Mouse (Mus musculus) heart, embryonic 16.5 days (tissue): ENCODE data around the gene Med24. TPM values are rescaled to one million over a fixed set of nuclear protein-coding genes. Genes with fewer than 3 reads are reported as not detected.

Experiments
- ATAC-seq: fragments of 200-750 bp; cut with Nextera tagmentation; replicated peaks from 2 replicates; pipeline ENCODE4 v1.8.0; 2017; ENCODE audit warnings: moderate number of reproducible peaks; ENCODE audit not compliant: insufficient read depth, low FRiP score; ENCODE audit errors: extremely low read depth
- H3K27ac ChIP-seq: fragments of 300-500 bp; sonication (generic); 2 replicates; pipeline ENCODE4 v1.5.1; 2014; ENCODE audit warnings: mild to moderate bottlenecking, low read length, control low read depth, moderate library complexity
- H3K27me3 ChIP-seq: fragments of 300-500 bp; sonication (generic); 2 replicates; pipeline ENCODE4 v1.6.1; 2014; ENCODE audit warnings: low read length, mixed read lengths; ENCODE audit not compliant: control insufficient read depth, insufficient read depth
- H3K36me3 ChIP-seq: fragments of 300-500 bp; sonication (generic); 2 replicates; pipeline ENCODE4 v1.6.1; 2014; ENCODE audit not compliant: control insufficient read depth, insufficient read depth
- H3K4me1 ChIP-seq: fragments of 300-500 bp; sonication (generic); 2 replicates; pipeline ENCODE4 v1.6.1; 2014; ENCODE audit warnings: low read length, mixed read lengths; ENCODE audit not compliant: control insufficient read depth, insufficient read depth
- H3K4me2 ChIP-seq: fragments of 300-500 bp; sonication (generic); 2 replicates; pipeline ENCODE4 v1.6.1; 2014; ENCODE audit warnings: low read depth, mild to moderate bottlenecking, control low read depth, low read length
- H3K4me3 ChIP-seq: fragments of 300-500 bp; sonication (generic); 2 replicates; pipeline ENCODE4 v1.5.1; 2014; ENCODE audit warnings: mild to moderate bottlenecking, control low read depth, low read length
- H3K9ac ChIP-seq: fragments of 300-500 bp; sonication (generic); 2 replicates; pipeline ENCODE4 v1.6.1; 2014; ENCODE audit warnings: low read length, control low read depth
- H3K9me3 ChIP-seq: fragments of 300-500 bp; sonication (generic); replicated peaks from 2 replicates; pipeline ENCODE4 v1.6.1; 2016; ENCODE audit warnings: low read length; ENCODE audit not compliant: control insufficient read depth
- WGBS: fragments of 180-500 bp; shearing (Covaris S2); extraction: QIAGEN DNeasy Blood & Tissue Kit; methylation state at CpG from one replicate; pipeline ENCODE4 v1.1.7; 2014; 5-methylcytosine and 5-hydroxymethylcytosine counted together
- polyA plus RNA-seq: library from polyadenylated mRNA; unstranded; fragments of >200 nt; fragmentation: Nextera tagmentation; extraction: Ambion mirVana; gene quantifications from 2 replicates; pipeline ENCODE4 v1.2.1, GENCODE M21; 2015

Med24 gene
- polyA plus RNA-seq, 1 experiment from 2014 or later: 36.8 TPM

DNA sequence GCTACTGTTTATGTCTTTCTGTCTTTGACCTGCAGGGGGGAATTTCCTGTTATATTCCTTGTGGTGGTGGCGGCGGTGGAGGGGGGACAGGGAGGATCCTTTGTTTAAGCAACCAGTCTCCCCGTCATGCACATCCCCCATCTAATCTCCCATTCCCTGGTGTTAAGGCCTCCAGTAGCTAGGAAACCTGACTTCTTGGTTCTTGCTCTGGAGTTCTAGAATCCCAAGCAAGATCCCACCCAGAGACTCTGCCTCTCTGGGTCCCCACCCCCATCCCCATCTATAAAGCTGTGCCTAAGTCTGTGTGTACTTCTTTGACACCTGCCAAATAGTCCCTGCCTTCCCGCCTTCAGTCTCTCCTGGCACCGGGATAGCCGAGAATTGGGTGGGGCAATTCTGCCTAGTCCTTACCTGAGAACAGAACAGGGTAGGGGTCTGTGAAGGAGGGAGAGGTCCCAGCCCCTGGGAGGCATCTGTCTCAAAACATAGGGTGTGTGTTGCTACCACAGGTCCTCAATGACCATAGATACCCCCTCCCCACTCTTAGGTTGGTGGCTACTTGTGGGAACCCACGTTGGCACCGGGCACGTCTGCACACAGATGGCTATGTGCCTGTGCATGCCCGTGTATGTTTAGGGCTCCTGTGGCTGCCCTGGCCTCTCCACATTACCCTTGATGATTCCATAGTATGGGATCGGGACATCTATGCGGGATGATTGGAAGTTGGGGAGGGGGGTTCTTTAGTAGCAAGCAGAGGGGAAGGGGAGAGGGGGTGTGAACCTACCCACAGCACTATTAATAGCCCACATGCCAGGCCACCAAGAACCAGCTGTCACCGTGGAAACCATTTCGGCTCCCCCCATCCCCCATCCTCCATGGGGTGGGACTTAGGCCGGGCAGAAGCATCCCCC lies 19.5 kb upstream of the Med24 start:
- H3K9ac ChIP-seq: peak overlapping the region; percentile 58
- ATAC-seq: no peak
- H3K9me3 ChIP-seq: no peaks in the 10 kb centered on the region
- H3K4me1 ChIP-seq: peaks cover 97% of the 10 kb centered on the region
- H3K36me3 ChIP-seq: peaks cover 3% of the 10 kb centered on the region; the same call in 1 of the 2 replicates
- WGBS: 28% methylated on average over 15 of the region's 15 CpGs
- H3K27ac ChIP-seq: peak overlapping the region; percentile 88
- no peak overlapping the region for H3K4me3 ChIP-seq
- peak overlapping the region; percentile 44 for H3K4me2 ChIP-seq
- no peaks in the 10 kb centered on the region for H3K27me3 ChIP-seq

- H3K27ac ChIP-seq: peak overlapping the region; percentile 88
- 30% methylated on average over 6 of the region's 6 CpGs for WGBS
- no peaks in the 10 kb centered on the region for H3K27me3 ChIP-seq
- ATAC-seq: no peak
- peaks cover 97% of the 10 kb centered on the region for H3K4me1 ChIP-seq
- no peaks in the 10 kb centered on the region for H3K9me3 ChIP-seq
- H3K9ac ChIP-seq: peak overlapping the region; percentile 58
- peak overlapping the region; percentile 44 for H3K4me2 ChIP-seq
- H3K36me3 ChIP-seq: no peaks in the 10 kb centered on the region
- peak overlapping the region; percentile 3; the same call in 1 of the 2 replicates for H3K4me3 ChIP-seq
Observed at GRCm38 (mm10) chr11:98747804-98748505, 18.7 kb upstream of the Med24 start.

DNA sequence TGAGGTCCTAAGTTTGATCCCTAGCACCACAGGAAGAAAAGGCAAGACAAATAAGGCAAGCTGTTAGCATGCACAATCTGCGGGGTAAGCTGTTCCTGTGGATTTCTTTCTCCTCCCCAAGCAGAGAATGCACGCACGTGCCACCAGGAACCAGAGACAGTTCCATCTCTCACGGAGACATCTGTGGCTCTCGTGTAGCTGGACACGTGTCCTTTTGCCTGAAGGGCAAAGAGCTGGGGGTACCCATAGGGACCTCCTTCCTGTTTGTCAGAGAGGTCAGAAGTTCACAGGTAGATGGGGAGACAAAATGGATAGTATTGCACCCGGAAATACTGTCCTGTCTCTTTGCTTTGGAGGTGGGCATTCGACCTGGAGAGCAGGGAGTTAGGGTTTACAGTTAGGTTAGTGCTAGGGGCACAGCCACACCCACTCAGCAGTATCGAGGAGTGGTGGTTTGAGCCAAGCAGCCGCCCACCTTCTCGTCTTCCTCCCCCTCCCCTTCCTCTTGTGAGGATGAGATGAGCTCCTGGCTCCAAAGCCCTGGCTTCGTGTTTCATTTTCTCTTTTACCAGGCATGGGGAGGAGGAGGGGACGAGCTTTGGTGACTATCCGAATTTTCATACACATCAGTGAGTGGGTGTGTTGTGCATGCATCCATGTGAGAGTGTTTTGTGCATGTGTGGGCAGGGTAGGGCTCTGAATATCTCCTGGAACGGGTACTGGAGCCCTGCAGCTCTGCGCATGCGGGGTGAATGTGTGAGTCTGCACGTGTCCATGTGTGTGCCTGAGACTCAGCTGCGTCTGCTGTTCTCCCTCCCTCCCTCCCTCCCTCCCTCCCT lies 17.8 kb upstream of the Med24 start:
- WGBS: 3% methylated on average over 19 of the region's 19 CpGs
- Histone ChIP-seq H3K36me3 (no peaks in the 10 kb centered on the region), H3K9ac (peak overlapping the region; percentile 66), H3K27me3 (no peaks in the 10 kb centered on the region), H3K4me3 (peak overlapping the region; percentile 41), H3K27ac (peak overlapping the region; percentile 89), H3K9me3 (no peaks in the 10 kb centered on the region), H3K4me2 (peak overlapping the region; percentile 70), H3K4me1 (peaks cover 91% of the 10 kb centered on the region)
- peak; percentile 45 for ATAC-seq

GRCm38 (mm10) chr11:98745932-98746853 lies 17.0 kb upstream of the Med24 start:
- WGBS: 41% methylated on average over 12 of the region's 12 CpGs
- peak overlapping the region; percentile 41 for H3K4me3 ChIP-seq
- no peak for ATAC-seq
- no peaks in the 10 kb centered on the region for H3K36me3 ChIP-seq
- no peaks in the 10 kb centered on the region for H3K27me3 ChIP-seq
- H3K4me2 ChIP-seq: peak overlapping the region; percentile 70
- peak overlapping the region; percentile 89 for H3K27ac ChIP-seq
- peak overlapping the region; percentile 66 for H3K9ac ChIP-seq
- H3K9me3 ChIP-seq: no peaks in the 10 kb centered on the region
- H3K4me1 ChIP-seq: peaks cover 82% of the 10 kb centered on the region

DNA sequence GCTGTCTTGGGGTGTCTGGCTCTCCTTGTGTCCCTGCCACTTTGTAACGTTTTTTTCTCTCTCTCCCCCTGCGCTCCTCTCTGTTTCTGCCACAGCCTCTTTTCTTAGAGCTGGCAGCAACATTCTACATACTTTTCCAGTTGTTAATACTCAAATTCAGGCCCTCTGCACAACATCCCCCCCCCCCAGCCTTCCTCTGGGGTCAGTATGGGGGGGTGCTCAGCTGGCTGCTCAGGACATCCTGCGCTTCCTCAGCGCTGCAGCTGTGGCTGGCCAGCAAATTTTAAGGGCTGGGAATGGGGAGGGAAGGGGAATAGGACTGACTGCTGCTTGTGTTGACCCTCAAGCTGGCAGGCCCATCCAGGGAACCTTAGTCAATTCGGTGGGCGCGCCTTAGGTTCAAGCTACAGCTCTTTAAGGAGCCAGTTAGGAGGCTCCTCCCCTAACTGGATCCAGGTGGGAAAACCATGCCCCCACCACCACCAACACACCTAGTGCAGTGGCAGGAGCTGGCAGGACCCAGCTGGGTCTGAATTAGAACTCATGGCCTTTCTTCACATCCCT lies 15.3 kb upstream of the Med24 start:
- Histone ChIP-seq H3K9me3 (no peaks in the 10 kb centered on the region), H3K27me3 (no peaks in the 10 kb centered on the region), H3K27ac (peak overlapping the region; percentile 96), H3K4me3 (peak overlapping the region; percentile 68), H3K4me1 (peaks cover 73% of the 10 kb centered on the region), H3K36me3 (no peaks in the 10 kb centered on the region), H3K4me2 (peak overlapping the region; percentile 92), H3K9ac (peak overlapping the region; percentile 92)
- 35% methylated on average over 7 of the region's 7 CpGs for WGBS
- no peak for ATAC-seq

GRCm38 (mm10) chr11:98743655-98744345 lies 14.6 kb upstream of the Med24 start:
- peak; percentile 5; the same call in 1 of the 2 replicates for ATAC-seq
- Histone ChIP-seq H3K9me3 (no peaks in the 10 kb centered on the region), H3K4me2 (peak overlapping the region; percentile 92), H3K9ac (peak overlapping the region; percentile 92), H3K4me1 (peaks cover 70% of the 10 kb centered on the region), H3K27ac (peak overlapping the region; percentile 96), H3K27me3 (no peaks in the 10 kb centered on the region), H3K36me3 (no peaks in the 10 kb centered on the region), H3K4me3 (peak overlapping the region; percentile 68)
- 8% methylated on average over 9 of the region's 9 CpGs for WGBS

GRCm38 (mm10) chr11:98742397-98743291 lies 13.4 kb upstream of the Med24 start:
- Histone ChIP-seq H3K9ac (peak overlapping the region; percentile 92), H3K36me3 (no peaks in the 10 kb centered on the region), H3K9me3 (no peaks in the 10 kb centered on the region), H3K27me3 (no peaks in the 10 kb centered on the region), H3K27ac (peak overlapping the region; percentile 96), H3K4me3 (peak overlapping the region; percentile 68), H3K4me2 (peak overlapping the region; percentile 92), H3K4me1 (peaks cover 60% of the 10 kb centered on the region)
- WGBS: 2% methylated on average over 21 of the region's 21 CpGs
- ATAC-seq: 0 out of 2 replicates have a peak, but pooled peaks have one; percentile 2
